Mouse (Mus musculus) c-Kit-positive CD71-positive TER-119-negative erythroid progenitor cells, embryonic 14.5 days (primary cell): Measurements from ENCODE around the gene Mea1.

Experiments
- DNase-seq: peaks from one replicate; pipeline ENCODE4 v3.0.0-alpha.2; 2013; ENCODE audit warnings: low read depth

The Mea1 gene

GRCm38 (mm10) chr17:46669911-46670310 is 8.7 kb upstream of the Mea1 start:
- no peak for DNase-seq

DNA sequence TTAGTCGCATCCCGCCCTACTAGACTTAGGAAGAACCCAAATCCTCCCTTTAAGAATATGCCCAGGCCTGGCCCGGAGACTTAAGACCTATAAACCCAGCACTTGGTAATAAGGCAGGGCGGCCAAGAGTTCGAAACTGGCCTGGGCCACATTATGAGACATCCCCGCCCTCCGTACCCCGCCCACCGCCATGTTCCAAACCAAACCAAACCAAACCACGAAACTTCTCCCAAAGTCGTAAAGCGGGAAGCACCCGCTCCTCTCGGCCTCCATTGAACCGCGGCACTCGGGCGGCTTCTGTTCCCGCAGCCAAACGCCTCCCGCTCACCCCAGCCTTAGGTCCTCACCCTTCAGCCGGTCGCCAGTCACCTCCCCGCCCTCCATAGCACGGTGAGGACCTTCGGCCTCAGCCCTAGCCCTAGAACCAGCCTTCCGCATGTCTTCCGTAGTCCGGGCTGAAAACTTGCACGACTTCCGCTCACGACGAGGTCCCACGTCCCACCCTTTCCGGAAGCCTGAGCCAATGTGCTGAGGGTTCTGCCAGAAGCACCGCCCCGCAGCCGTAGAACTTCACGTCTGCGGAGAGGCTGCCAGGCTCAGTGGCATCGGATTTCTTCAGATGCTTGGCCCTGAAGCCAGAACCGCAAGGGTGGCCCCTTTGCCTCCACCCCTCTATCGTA is 4.6 kb upstream of the Mea1 start, which contains the start of gene Rrp36:
TSS of gene Rrp36 (minus strand) at position 503 of the 680 bp plus-strand sequence.
- DNase-seq, result peak; percentile 88

GRCm38 (mm10) chr17:46674530-46675283 is 3.9 kb upstream of the Mea1 start:
- DNase-seq, result no peak

DNA sequence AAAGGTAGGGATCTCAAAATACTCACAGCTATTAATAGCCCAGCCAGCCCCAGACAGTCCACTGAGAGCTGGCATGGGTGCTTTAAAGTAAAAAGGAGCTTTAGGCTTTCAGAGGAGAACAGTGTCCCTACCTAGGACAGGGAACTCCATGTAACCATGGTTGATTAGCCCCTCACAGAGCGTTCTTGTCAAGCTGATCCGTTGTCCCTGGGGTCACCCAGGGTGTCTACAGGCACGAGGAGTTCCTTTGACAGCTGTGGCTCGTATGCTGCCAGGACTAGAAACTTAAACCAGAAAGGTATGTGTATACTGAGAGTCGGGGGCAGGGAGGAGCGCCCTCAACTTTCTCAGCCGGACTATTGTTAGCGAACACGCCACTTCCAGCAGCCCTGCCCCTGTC is 318 bp downstream of the Mea1 start:
- no peak for DNase-seq

DNA sequence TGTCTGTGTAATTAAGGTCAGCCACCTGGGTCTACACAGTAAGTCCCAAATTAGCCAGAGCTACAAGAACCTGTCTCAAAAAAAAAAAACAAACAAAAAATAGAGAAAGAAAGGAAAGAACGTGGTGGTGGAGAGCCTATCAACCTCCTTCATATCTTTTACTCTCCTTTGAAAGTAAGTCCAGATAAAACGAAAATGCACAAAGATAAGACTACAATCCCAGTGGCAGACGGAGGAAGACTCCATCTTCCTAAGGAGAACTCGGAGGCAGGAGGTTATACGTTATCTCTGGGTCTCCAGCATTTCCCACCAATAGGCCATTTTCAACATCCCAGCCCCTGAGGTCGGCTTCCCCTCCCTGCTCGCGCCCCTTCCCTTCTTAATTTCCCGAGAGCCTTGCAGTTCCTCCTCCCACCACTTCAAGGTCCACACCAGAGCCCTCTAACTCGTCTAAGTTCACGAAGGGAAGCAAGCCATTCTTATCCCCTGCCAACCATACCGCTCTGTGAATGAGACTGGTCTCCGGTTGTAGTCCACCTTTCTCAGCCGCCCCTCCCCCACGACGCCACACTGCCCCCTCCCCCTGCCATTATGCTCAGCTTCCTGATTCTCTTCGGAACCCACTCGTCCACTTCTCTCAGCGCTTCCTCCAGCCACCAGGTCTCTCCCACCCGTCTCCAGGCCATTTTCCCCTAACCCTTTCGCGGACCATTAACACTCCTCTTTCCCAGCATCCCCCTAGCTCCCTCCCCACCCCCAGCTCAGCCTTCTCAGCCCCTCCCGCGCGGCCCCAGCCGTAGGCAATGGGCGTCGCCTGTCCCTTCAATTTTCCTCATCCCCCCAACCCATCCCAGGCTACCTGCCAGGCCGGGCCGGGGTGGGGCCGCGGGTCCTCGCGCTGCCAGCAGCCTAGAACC is 1.5 kb downstream of the Mea1 start:
- DNase-seq, result no peak

GRCm38 (mm10) chr17:46680760-46681373 is 2.3 kb downstream of the Mea1 start, which contains the start of gene Klhdc3:
Klhdc3 (minus strand) TSS chr17:46680914.
- peak; percentile 98 for DNase-seq

GRCm38 (mm10) chr17:46681466-46682118 is 3.0 kb downstream of the Mea1 start:
- DNase-seq, result no peak

DNA sequence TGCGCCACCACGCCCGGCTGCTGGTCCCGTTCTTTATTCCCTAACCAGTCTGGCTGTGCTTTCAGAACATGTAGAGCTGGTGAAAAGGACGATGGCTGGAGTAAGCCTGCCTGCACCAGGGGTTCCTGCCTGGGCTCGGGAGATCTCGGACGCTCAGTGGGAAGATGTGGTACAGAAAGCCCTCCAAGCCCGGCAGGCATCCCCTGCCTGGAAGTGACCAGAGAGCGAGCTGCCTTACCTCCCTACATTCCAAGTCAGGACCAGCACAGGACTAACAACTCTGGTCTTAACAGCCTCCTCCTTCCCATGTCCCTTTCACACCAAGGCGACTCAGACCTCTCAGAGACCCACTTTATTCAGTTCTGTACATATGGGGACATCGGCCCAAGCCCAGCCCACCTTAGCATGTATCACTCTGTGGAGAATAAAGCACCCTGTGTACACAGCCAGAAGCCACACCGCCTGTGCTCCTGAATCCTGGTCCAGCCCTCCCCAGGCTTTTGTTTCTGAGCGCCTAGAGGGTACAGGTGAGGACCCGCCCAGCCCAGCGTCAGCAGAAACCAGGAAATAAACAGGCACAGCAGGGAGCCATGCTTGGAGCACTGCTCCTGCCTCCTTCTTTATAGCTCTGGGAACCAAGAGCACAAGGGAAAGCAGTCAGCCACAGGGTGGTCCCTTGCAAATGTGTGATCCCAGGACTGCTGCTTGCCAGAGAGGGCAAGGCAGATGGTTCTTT is 4.2 kb downstream of the Mea1 start:
- no peak for DNase-seq

- no peak for DNase-seq
Observed at GRCm38 (mm10) chr17:46685913-46686312, 7.3 kb downstream of the Mea1 start.

GRCm38 (mm10) chr17:46690665-46691064 is 12.1 kb downstream of the Mea1 start:
- no peak for DNase-seq

- DNase-seq, result no peak
Observed at GRCm38 (mm10) chr17:46691390-46691789, 12.8 kb downstream of the Mea1 start.

- no peak for DNase-seq
Observed at GRCm38 (mm10) chr17:46694517-46695063, 16.0 kb downstream of the Mea1 start.

DNA sequence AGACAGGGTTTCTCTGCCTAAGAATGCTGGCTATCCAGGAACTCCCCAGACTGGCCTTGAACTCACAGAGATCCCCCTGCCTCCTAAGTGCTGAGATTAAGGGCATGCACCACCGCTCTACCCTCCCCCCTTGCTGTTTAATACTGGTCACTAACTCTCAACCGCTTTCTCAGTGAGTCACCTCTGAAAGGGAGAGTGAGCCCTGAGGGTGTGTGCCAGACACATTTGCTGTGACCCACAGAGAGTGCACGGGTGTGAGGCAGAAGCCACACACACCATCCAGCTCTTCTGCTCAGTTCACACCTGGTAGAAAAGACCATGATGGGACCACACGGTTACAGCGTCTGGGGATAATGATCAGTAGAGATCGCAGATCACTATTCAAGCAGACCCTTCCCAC is 19.9 kb downstream of the Mea1 start:
- DNase-seq, result no peak

GRCm38 (mm10) chr17:46699245-46699644 is 20.7 kb downstream of the Mea1 start:
- DNase-seq, result no peak

DNA sequence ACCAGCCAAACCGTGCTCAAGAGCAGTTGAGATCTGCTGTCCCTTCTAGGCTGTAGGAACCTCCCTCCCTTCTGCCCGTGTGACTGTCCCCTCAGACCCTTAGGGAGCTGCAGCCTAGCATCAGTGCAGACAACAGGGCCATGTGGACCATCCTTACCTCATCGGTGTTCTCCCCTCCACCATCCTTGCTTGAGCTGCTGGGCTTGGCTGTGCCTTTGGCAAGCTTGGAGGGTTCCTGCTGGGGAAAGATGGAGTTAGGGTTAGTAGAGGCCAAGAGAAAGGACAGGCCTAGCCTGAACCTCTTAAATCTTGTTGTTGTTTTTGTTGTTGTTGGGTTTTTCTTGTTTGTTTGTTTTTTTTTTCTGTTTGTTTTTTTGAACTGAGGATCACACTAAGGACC is 21.3 kb downstream of the Mea1 start:
- DNase-seq, result no peak

- DNase-seq, result no peak
Observed at GRCm38 (mm10) chr17:46701489-46701888, 22.9 kb downstream of the Mea1 start.

GRCm38 (mm10) chr17:46702100-46702499 is 23.5 kb downstream of the Mea1 start:
- DNase-seq, result no peak

GRCm38 (mm10) chr17:46702506-46702905 is 23.9 kb downstream of the Mea1 start:
- DNase-seq, result no peak

DNA sequence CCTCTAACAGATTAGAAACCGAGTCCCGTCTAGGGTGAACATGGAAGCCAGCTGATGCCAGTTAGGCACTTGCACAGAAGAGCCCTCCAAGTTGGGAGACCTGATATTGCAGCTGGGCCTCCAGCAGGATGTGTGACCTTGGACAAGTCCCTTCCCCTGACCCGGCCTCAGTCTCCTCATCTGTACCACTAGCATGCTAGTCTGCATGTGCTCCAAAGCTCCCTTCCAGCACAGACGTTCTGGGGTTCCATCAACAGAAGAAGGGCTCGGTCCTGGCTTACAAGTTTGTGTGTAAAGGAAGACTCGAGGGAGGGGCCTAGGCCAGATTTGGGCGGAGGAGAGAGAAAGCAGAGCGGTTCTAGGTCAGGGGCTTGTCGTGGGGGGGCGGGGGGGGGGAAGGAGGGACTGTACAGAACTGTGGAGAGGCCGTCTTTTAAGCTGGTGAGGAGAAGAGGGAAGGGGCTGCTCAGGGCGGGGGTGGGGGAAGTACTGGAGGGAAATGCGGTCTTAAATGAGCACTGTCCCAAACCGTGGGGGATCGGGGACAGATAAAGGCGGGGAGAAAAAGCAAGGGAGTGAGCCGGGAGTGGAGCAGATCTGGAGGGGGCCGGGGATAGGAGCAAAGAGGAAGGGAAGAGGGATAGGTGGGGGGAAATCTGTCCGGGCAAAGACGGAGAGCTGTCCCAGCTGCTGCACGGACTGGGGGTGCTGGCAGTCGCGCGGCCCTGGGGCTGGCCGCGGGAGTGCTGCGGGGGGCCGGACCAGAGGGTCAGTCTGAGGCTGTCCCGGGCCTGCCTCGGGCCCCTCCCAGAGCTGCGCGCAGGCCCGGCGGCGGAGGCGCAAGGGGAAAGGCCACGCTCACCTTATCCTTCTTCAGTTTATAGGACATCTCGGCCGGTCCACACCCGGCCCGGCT is 25.6 kb downstream of the Mea1 start:
- DNase-seq, result no peak
